In genomic region chr16:90518232-90518631, GRCm38 (mm10) we compare ENCODE assay signal across 11 mouse cellular contexts.
DNase-seq lines count a peak whose midpoint lies in the region; ATAC-seq and TF ChIP-seq lines count a peak whose summit lies in the region.
"Had no signal": no experiment of that assay in that cellular context is flagged by ENCODE, and none has a peak within 500 bp of the region (broad histone marks: within the 10 kb centered on the region; RNA-seq: fewer than 3 reads in every experiment).

No protein-coding gene starts in this region.

- H3K9ac ChIP-seq in hindbrain, embryonic 13.5 days = no peak overlapping the region
- no peak overlapping the region for H3K9ac ChIP-seq in hindbrain, embryonic 12.5 days
- H3K9ac ChIP-seq in stomach, embryonic 16.5 days (ENCODE audit: low read length) = no peak overlapping the region
- H3K9ac ChIP-seq in stomach, postnatal 0 days (ENCODE audit: low read length) = no peak overlapping the region
- no peak overlapping the region for H3K9ac ChIP-seq in limb, embryonic 12.5 days (replicated peaks)
- H3K9ac ChIP-seq: liver, embryonic 13.5 days had no signal

- no peaks in the 10 kb centered on the region for H3K36me3 ChIP-seq in hindbrain, embryonic 13.5 days
- no peaks in the 10 kb centered on the region for H3K36me3 ChIP-seq in hindbrain, embryonic 12.5 days
- H3K36me3 ChIP-seq in stomach, embryonic 16.5 days (ENCODE audit: control insufficient read depth, insufficient read depth, low read length) = no peaks in the 10 kb centered on the region
- H3K36me3 ChIP-seq in stomach, postnatal 0 days (ENCODE audit: control insufficient read depth, insufficient read depth, low read length) = no peaks in the 10 kb centered on the region
- H3K36me3 ChIP-seq in limb, embryonic 12.5 days = no peaks in the 10 kb centered on the region
- H3K36me3 ChIP-seq: liver, embryonic 13.5 days had no signal

- TF ChIP-seq CTCF in stomach, postnatal 0 days (IDR thresholded peaks at IDR 0.05; ENCODE audit: low read depth) = no peak

- ATAC-seq in hindbrain, embryonic 13.5 days (ENCODE audit: low FRiP score) = peak; percentile 47
- no peak for ATAC-seq in hindbrain, embryonic 12.5 days (ENCODE audit: low FRiP score)
- peak; percentile 57; the same call in 1 of the 2 replicates for ATAC-seq in stomach, embryonic 16.5 days (ENCODE audit: insufficient read depth, low FRiP score)
- no peak for ATAC-seq in stomach, postnatal 0 days (ENCODE audit: low FRiP score, low TSS enrichment)
- 0 out of 2 replicates have a peak, but pooled peaks have one; percentile 35 for ATAC-seq in limb, embryonic 12.5 days (ENCODE audit: insufficient number of reproducible peaks, insufficient read depth, low FRiP score, low TSS enrichment, low read depth)
- no peak for ATAC-seq in erythroid progenitor cell, adult 5-6 weeks (replicated peaks; ENCODE audit: low FRiP score, poor library complexity, severe bottlenecking)

- H3K9me3 ChIP-seq in hindbrain, embryonic 13.5 days = no peaks in the 10 kb centered on the region
- no peaks in the 10 kb centered on the region for H3K9me3 ChIP-seq in hindbrain, embryonic 12.5 days (replicated peaks)
- no peaks in the 10 kb centered on the region for H3K9me3 ChIP-seq in stomach, embryonic 16.5 days (replicated peaks; ENCODE audit: control insufficient read depth, low read length)
- H3K9me3 ChIP-seq in stomach, postnatal 0 days (ENCODE audit: control insufficient read depth, low read length) = no peaks in the 10 kb centered on the region
- no peaks in the 10 kb centered on the region for H3K9me3 ChIP-seq in limb, embryonic 12.5 days
- H3K9me3 ChIP-seq: liver, embryonic 13.5 days had no signal

- 51% methylated on average over 8 of the region's 8 CpGs for WGBS in hindbrain, embryonic 13.5 days
- 59% methylated on average over 8 of the region's 8 CpGs for WGBS in hindbrain, embryonic 12.5 days
- 54% methylated on average over 8 of the region's 8 CpGs for WGBS in stomach, embryonic 16.5 days
- 68% methylated on average over 8 of the region's 8 CpGs for WGBS in stomach, postnatal 0 days
- 38% methylated on average over 8 of the region's 8 CpGs for WGBS in limb, embryonic 12.5 days

- H3K27me3 ChIP-seq in hindbrain, embryonic 13.5 days = no peaks in the 10 kb centered on the region
- no peaks in the 10 kb centered on the region for H3K27me3 ChIP-seq in hindbrain, embryonic 12.5 days
- H3K27me3 ChIP-seq in stomach, embryonic 16.5 days (ENCODE audit: control insufficient read depth, insufficient read depth, low read length) = no peaks in the 10 kb centered on the region
- no peaks in the 10 kb centered on the region for H3K27me3 ChIP-seq in stomach, postnatal 0 days (ENCODE audit: control insufficient read depth, insufficient read depth, low read length)
- H3K27me3 ChIP-seq in limb, embryonic 12.5 days = no peaks in the 10 kb centered on the region
- H3K27me3 ChIP-seq: liver, embryonic 13.5 days had no signal

- no peak overlapping the region for H3K4me2 ChIP-seq in hindbrain, embryonic 13.5 days
- H3K4me2 ChIP-seq in hindbrain, embryonic 12.5 days (replicated peaks) = no peak overlapping the region
- no peak overlapping the region for H3K4me2 ChIP-seq in stomach, embryonic 16.5 days (ENCODE audit: low read depth, low read length)
- no peak overlapping the region for H3K4me2 ChIP-seq in stomach, postnatal 0 days (replicated peaks; ENCODE audit: low read depth)
- 0 out of 2 replicates have a peak overlapping the region, but pooled peaks have one; percentile 0 for H3K4me2 ChIP-seq in limb, embryonic 12.5 days
- H3K4me2 ChIP-seq: liver, embryonic 13.5 days had no signal

- TF ChIP-seq EP300 in stomach, postnatal 0 days (optimal IDR thresholded peaks at IDR 0.05) = no peak

- no peak for DNase-seq in stomach, postnatal 0 days (ENCODE audit: low spot score)
- DNase-seq in gastrocnemius, adult 8-10 months (ENCODE audit: low spot score in 2 of 2) = no peak
- DNase-seq in urinary bladder, postnatal 14 days (ENCODE audit: low spot score) = no peak
- DNase-seq: kidney, postnatal 25 days; liver, embryonic 13.5 days; thymus, adult 18-20 months had no signal

- peaks cover 45% of the 10 kb centered on the region for H3K4me1 ChIP-seq in hindbrain, embryonic 13.5 days (replicated peaks)
- peaks cover 38% of the 10 kb centered on the region for H3K4me1 ChIP-seq in hindbrain, embryonic 12.5 days
- peaks cover 24% of the 10 kb centered on the region for H3K4me1 ChIP-seq in stomach, embryonic 16.5 days (ENCODE audit: control insufficient read depth, insufficient read depth, low read length)
- H3K4me1 ChIP-seq in stomach, postnatal 0 days (replicated peaks; ENCODE audit: control insufficient read depth, insufficient read depth) = no peaks in the 10 kb centered on the region
- H3K4me1 ChIP-seq in limb, embryonic 12.5 days (replicated peaks) = peaks cover 55% of the 10 kb centered on the region
- H3K4me1 ChIP-seq: liver, embryonic 13.5 days had no signal

- H3K27ac ChIP-seq in hindbrain, embryonic 13.5 days = peak overlapping the region; percentile 56
- H3K27ac ChIP-seq in hindbrain, embryonic 12.5 days = no peak overlapping the region
- H3K27ac ChIP-seq in stomach, embryonic 16.5 days (ENCODE audit: low read length) = no peak overlapping the region
- no peak overlapping the region for H3K27ac ChIP-seq in stomach, postnatal 0 days (replicated peaks)
- H3K27ac ChIP-seq in limb, embryonic 12.5 days = peak overlapping the region; percentile 36
- H3K27ac ChIP-seq: liver, embryonic 13.5 days had no signal

- H3K4me3 ChIP-seq in hindbrain, embryonic 13.5 days = no peak overlapping the region
- no peak overlapping the region for H3K4me3 ChIP-seq in hindbrain, embryonic 12.5 days
- no peak overlapping the region for H3K4me3 ChIP-seq in stomach, embryonic 16.5 days (replicated peaks; ENCODE audit: low read length)
- H3K4me3 ChIP-seq in stomach, postnatal 0 days (ENCODE audit: low read depth, low read length) = no peak overlapping the region
- H3K4me3 ChIP-seq in limb, embryonic 12.5 days (replicated peaks) = no peak overlapping the region
- H3K4me3 ChIP-seq: liver, embryonic 13.5 days had no signal

Comparison
In these comparisons a context has a peak if more than half of its experiments do, and no peak if none do; other contexts are left out.
1. ATAC-seq: peak in hindbrain, embryonic 13.5 days (single experiment), stomach, embryonic 16.5 days (single experiment) and limb, embryonic 12.5 days (single experiment); none in hindbrain, embryonic 12.5 days (single experiment), stomach, postnatal 0 days (single experiment) and erythroid progenitor cell, adult 5-6 weeks (single experiment).
2. H3K27ac ChIP-seq: peak in hindbrain, embryonic 13.5 days (single experiment) and limb, embryonic 12.5 days (single experiment); none in hindbrain, embryonic 12.5 days (single experiment), stomach, embryonic 16.5 days (single experiment) and stomach, postnatal 0 days (single experiment).